Mouse (Mus musculus): Measurements from ENCODE around the gene Nudt8. TPM values are rescaled to one million over a fixed set of nuclear protein-coding genes. Genes with fewer than 3 reads are reported as not detected.
A peak's percentile ranks its signal among the peaks of the same experiment; 100 is the strongest.
"Not testable (repeated sequence)": the region's sequence is repeated elsewhere in the genome, so short reads cannot be mapped to it uniquely, and the experiment has no call there.

Gene Nudt8
- polyA plus RNA-seq, 1 experiment, result 17.5 TPM

DNA sequence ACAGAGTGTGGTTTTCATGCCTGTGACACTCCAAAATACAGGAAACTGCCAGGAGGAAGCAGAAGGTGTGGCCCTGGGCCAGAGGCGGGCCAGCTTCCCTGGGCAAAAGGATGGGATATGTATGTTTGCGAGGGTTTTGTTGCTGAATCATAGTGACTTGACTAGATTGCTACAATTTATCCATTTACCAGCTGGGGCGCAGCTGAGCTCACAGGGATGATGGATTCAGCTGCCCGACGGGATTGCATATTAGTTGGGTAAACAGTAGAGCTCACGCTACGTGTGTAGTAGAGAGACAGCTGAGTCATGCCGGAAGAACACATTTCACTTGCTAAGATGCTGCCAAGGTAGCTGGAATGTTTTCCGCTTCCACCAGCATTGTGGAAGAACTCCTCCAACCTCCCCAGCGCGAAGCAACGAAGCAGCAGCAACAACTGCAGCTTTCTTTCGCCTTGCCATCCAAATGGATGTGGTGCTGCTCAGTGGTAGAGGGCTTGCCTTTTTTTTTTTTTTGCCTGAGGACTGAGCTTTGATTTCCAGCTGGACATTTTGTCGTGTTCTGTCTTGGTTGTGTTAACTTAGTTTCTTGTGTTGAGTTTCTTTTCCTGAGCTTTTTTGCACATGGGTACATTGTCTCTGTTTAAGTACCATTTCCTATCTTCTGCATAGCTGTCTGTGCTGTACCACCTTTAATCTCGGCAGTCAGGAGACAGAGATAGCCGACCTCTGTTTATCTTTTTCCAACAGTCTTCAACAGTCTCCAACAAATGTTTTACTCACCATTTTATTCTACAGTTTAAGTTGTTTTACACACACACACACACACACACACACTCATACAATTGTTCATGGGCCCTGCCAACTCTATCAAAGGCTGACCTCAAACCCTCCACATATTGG lies 45.8 kb downstream of the Nudt8 start, which contains the start of gene Gstp2:
Gene Gstp2, minus strand, starts transcription at position 58 of the 900 bp plus-strand sequence.
- DNase-seq (ENCODE audit: low read depth), result peak; percentile 84
- TF ChIP-seq CTCF (IDR thresholded peaks at IDR 0.05; ENCODE audit: borderline replicate concordance, extremely low read depth, insufficient read depth, insufficient read length) (peak; percentile 19; the same call in 1 of the 2 replicates), POLR2A (IDR thresholded peaks at IDR 0.05; ENCODE audit: borderline replicate concordance, extremely low read depth, insufficient read depth, insufficient read length, poor library complexity, severe bottlenecking) (no peak)

DNA sequence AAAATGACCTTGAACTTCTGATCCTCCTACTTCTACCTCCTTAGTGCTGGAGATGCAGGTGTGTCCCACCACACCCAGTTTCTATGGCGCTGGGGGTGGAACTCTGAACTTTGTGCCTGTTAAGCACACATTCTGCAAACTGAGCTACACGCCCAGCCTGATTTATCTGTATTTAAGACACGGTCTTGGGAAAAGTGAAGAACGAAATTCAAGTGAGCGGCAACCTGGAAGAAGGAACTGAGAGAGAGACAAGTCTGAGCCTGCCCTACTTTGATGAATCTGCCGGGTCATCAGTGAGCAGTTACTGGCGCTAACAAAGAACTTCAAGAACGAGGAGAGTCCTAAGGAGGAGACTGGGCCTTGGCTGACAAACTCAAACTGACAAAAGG lies 46.5 kb downstream of the Nudt8 start:
- no peak for TF ChIP-seq CTCF (IDR thresholded peaks at IDR 0.05; ENCODE audit: borderline replicate concordance, extremely low read depth, insufficient read depth, insufficient read length)
- no peak for TF ChIP-seq POLR2A (IDR thresholded peaks at IDR 0.05; ENCODE audit: borderline replicate concordance, extremely low read depth, insufficient read depth, insufficient read length, poor library complexity, severe bottlenecking)
- DNase-seq (ENCODE audit: low read depth), result no peak

DNA sequence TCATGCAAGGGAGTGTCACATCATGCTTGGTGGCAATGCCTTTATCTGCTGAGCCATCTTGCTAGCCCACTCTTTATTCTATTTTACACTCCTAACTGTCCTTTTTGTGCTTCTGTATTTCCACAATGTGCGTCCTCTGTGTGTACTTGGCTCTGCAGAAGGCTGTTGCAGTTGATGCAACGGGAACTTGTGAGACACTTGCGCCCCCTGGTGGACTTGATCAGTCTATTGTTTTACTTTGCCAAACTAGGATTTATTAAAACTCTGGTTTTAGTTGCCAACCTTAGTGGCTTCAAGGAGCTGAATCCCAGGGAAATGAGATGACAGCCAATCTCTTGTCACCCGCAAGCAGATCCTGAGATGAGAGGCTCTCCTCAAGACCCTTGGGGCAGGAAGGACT lies 47.5 kb downstream of the Nudt8 start:
- DNase-seq (ENCODE audit: low read depth), result peak; percentile 90
- TF ChIP-seq CTCF (IDR thresholded peaks at IDR 0.05; ENCODE audit: borderline replicate concordance, extremely low read depth, insufficient read depth, insufficient read length), result peak; percentile 76; the same call in 1 of the 2 replicates
- no peak for TF ChIP-seq POLR2A (IDR thresholded peaks at IDR 0.05; ENCODE audit: borderline replicate concordance, extremely low read depth, insufficient read depth, insufficient read length, poor library complexity, severe bottlenecking)

DNA sequence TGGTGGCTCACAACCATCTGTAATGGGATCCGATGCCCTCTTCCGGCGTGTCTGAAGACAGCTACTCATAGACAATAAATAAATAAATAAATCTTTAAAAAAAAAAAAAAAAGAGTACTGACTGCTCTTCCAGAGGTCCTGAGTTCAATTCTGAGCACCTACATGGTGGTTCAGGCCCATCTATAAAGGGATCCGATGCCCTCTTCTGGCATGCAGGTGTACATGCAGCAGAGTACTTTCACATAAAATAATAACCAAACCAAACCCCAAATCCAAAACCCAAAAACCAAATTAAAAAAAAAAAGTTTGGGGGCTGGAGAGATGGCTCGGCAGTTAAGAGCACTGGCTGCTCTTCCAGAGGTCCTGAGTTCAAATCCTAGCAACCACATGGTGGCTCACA lies 48.7 kb downstream of the Nudt8 start:
- not testable (repeated sequence) for DNase-seq (ENCODE audit: low read depth)

DNA sequence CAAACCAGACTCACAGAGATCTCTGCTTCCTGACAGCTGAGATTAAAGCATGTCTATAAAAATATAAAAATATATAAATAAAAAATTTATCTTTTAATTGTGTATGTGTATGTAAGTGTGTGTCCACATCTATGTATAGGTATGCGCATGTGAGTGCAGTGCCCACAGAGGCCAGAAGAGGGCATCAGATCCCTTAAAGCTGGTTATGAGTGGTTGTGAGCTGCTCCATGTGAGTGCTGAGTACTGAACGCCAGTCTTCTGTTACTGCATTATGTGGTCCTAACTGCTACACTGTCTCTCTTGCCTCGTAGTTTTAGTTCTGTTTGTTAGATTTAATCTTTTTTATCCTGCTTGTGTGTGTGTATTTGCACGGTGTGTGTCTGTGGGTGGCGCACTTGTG lies 50.6 kb downstream of the Nudt8 start:
- TF ChIP-seq CTCF (IDR thresholded peaks at IDR 0.05; ENCODE audit: borderline replicate concordance, extremely low read depth, insufficient read depth, insufficient read length) (no peak), POLR2A (IDR thresholded peaks at IDR 0.05; ENCODE audit: borderline replicate concordance, extremely low read depth, insufficient read depth, insufficient read length, poor library complexity, severe bottlenecking) (no peak)
- no peak for DNase-seq (ENCODE audit: low read depth)

Other genes starting within 250 kb of the Nudt8 start
- 46.7 and 62.8 TPM in 2 replicates for gene Kmt5b, start 233.2 kb upstream of the Nudt8 start, polyA plus RNA-seq (2012; rRNA removed)
- gene Chka, start 148.8 kb upstream of the Nudt8 start, polyA plus RNA-seq (2012; rRNA removed), result 79.9 and 89.6 TPM in 2 replicates
- 31.4 and 45.2 TPM in 2 replicates for gene Tcirg1, start 93.4 kb upstream of the Nudt8 start, polyA plus RNA-seq (2012; rRNA removed)
- gene Ndufs8, start 87.8 kb upstream of the Nudt8 start, polyA plus RNA-seq (2012; rRNA removed), result 184 and 218 TPM in 2 replicates
- gene Aldh3b1, start 70.8 kb upstream of the Nudt8 start, polyA plus RNA-seq (2012; rRNA removed), result 1.2 and 1.8 TPM in 2 replicates
- 12.3 and 13.4 TPM in 2 replicates for gene Unc93b1, start 65.4 kb upstream of the Nudt8 start, polyA plus RNA-seq (2012; rRNA removed)
- 0.01 and 0.05 TPM in 2 replicates for gene Aldh3b3, start 41.9 kb upstream of the Nudt8 start, polyA plus RNA-seq (2012; rRNA removed)
- gene Aldh3b2, start 28.3 kb upstream of the Nudt8 start, polyA plus RNA-seq (2012; rRNA removed), result 1.1 and 1.3 TPM in 2 replicates
- gene Acy3, start 14.0 kb upstream of the Nudt8 start, polyA plus RNA-seq (2012; rRNA removed), result 2.5 and 2.7 TPM in 2 replicates
- gene Tbx10, start 7.8 kb upstream of the Nudt8 start, polyA plus RNA-seq (2012; rRNA removed), result 0.16 and 0.46 TPM in 2 replicates
- 8.3 and 9.0 TPM in 2 replicates for gene Gm49405, start within 50 bp of the Nudt8 start, polyA plus RNA-seq (2012; rRNA removed)
- gene Doc2g, start 2.7 kb downstream of the Nudt8 start, polyA plus RNA-seq (2012; rRNA removed), result 18.4 and 22.7 TPM in 2 replicates
- gene Ndufv1, start 12.2 kb downstream of the Nudt8 start, polyA plus RNA-seq (2012; rRNA removed), result 174 and 194 TPM in 2 replicates
- gene Gstp1, start 37.4 kb downstream of the Nudt8 start, polyA plus RNA-seq (2012; rRNA removed), result 266 and 307 TPM in 2 replicates
- 2.9 and 9.0 TPM in 2 replicates for gene Gstp2, start 45.4 kb downstream of the Nudt8 start, polyA plus RNA-seq (2012; rRNA removed)
- not detected in 2 replicates for gene Gstp3, start 59.0 kb downstream of the Nudt8 start, polyA plus RNA-seq (2012; rRNA removed)
- not detected in 2 replicates for gene Cabp2, start 81.0 kb downstream of the Nudt8 start, polyA plus RNA-seq (2012; rRNA removed)
- gene Cdk2ap2, start 96.6 kb downstream of the Nudt8 start, polyA plus RNA-seq (2012; rRNA removed), result 56.1 and 82.2 TPM in 2 replicates
- gene Pitpnm1, start 99.4 kb downstream of the Nudt8 start, polyA plus RNA-seq (2012; rRNA removed), result 149 and 158 TPM in 2 replicates
- 80.0 and 88.6 TPM in 2 replicates for gene Aip, start 125.3 kb downstream of the Nudt8 start, polyA plus RNA-seq (2012; rRNA removed)
- gene Gpr152, start 139.2 kb downstream of the Nudt8 start, polyA plus RNA-seq (2012; rRNA removed), result 0.08 TPM in 2 replicates
- 0.05 and 0.19 TPM in 2 replicates for gene Cabp4, start 143.5 kb downstream of the Nudt8 start, polyA plus RNA-seq (2012; rRNA removed)
- 210 and 237 TPM in 2 replicates for gene Coro1b, start 148.0 kb downstream of the Nudt8 start, polyA plus RNA-seq (2012; rRNA removed)
- 1.5 and 2.0 TPM in 2 replicates for gene Ptprcap, start 153.0 kb downstream of the Nudt8 start, polyA plus RNA-seq (2012; rRNA removed)
- gene Rps6kb2, start 162.8 kb downstream of the Nudt8 start, polyA plus RNA-seq (2012; rRNA removed), result 59.5 and 87.7 TPM in 2 replicates
- 4.1 and 4.3 TPM in 2 replicates for gene Carns1, start 174.9 kb downstream of the Nudt8 start, polyA plus RNA-seq (2012; rRNA removed)
- gene Tbc1d10c, start 190.7 kb downstream of the Nudt8 start, polyA plus RNA-seq (2012; rRNA removed), result 1.8 and 2.2 TPM in 2 replicates
- gene Ppp1ca, start 191.5 kb downstream of the Nudt8 start, polyA plus RNA-seq (2012; rRNA removed), result 426 and 472 TPM in 2 replicates
- gene Rad9a, start 201.1 kb downstream of the Nudt8 start, polyA plus RNA-seq (2012; rRNA removed), result 32.7 and 49.1 TPM in 2 replicates
- 2.3 and 3.7 TPM in 2 replicates for gene Clcf1, start 213.7 kb downstream of the Nudt8 start, polyA plus RNA-seq (2012; rRNA removed)
- gene AC109138.7, start 213.8 kb downstream of the Nudt8 start, polyA plus RNA-seq (2012; rRNA removed), result not detected in 2 replicates
- gene Pold4, start 231.3 kb downstream of the Nudt8 start, polyA plus RNA-seq (2012; rRNA removed), result 23.6 and 36.5 TPM in 2 replicates